Mouse (Mus musculus) stomach, postnatal 0 days (tissue): ENCODE results near the gene Olfr558. TPM values are rescaled to one million over a fixed set of nuclear protein-coding genes. Genes with fewer than 3 reads are reported as not detected.

ENCODE experiments used
- ATAC-seq: fragments of 200-750 bp; cut with Nextera tagmentation; 2 replicates; pipeline ENCODE4 v1.8.0; 2017; ENCODE audit not compliant: low FRiP score, low TSS enrichment
- DNase-seq: peaks from one replicate; pipeline ENCODE4 v3.0.0-alpha.2; 2016; ENCODE audit warnings: low spot score
- H3K27ac ChIP-seq: fragments of 300-500 bp; sonication (generic); replicated peaks from 2 replicates; pipeline ENCODE4 v1.5.1; 2014; ENCODE audit warnings: mild to moderate bottlenecking, control low read depth
- H3K27me3 ChIP-seq: fragments of 300-500 bp; sonication (generic); 2 replicates; pipeline ENCODE4 v1.6.1; 2014; ENCODE audit warnings: low read length; ENCODE audit not compliant: control insufficient read depth, insufficient read depth
- H3K36me3 ChIP-seq: fragments of 300-500 bp; sonication (generic); 2 replicates; pipeline ENCODE4 v1.6.1; 2014; ENCODE audit warnings: low read length, mixed read lengths; ENCODE audit not compliant: control insufficient read depth, insufficient read depth
- H3K4me1 ChIP-seq: fragments of 300-500 bp; sonication (generic); replicated peaks from 2 replicates; pipeline ENCODE4 v1.6.1; 2014; ENCODE audit warnings: antibody characterized with exemption; ENCODE audit not compliant: control insufficient read depth, insufficient read depth
- H3K4me2 ChIP-seq: fragments of 300-500 bp; sonication (generic); replicated peaks from 2 replicates; pipeline ENCODE4 v1.6.1; 2014; ENCODE audit warnings: low read depth, mild to moderate bottlenecking, control low read depth, moderate library complexity
- H3K4me3 ChIP-seq: fragments of 300-500 bp; sonication (generic); 2 replicates; pipeline ENCODE4 v1.5.1; 2014; ENCODE audit warnings: low read depth, low read length, control low read depth
- H3K9ac ChIP-seq: fragments of 300-500 bp; sonication (generic); 2 replicates; pipeline ENCODE4 v1.6.1; 2014; ENCODE audit warnings: mild to moderate bottlenecking, low read length, control low read depth, mixed read lengths
- H3K9me3 ChIP-seq: fragments of 300-500 bp; sonication (generic); 2 replicates; pipeline ENCODE4 v1.6.1; 2016; ENCODE audit warnings: low read length; ENCODE audit not compliant: control insufficient read depth
- CTCF ChIP-seq: IDR thresholded peaks from 2 replicates; pipeline ENCODE4 v1.5.1; 2016; ENCODE audit warnings: antibody characterized with exemption, low read depth, mild to moderate bottlenecking, moderate library complexity
- EP300 ChIP-seq: optimal IDR thresholded peaks from 2 replicates; pipeline ENCODE3; 2016; ENCODE audit warnings: antibody characterized with exemption
- WGBS: fragments of 180-500 bp; shearing (Covaris S2); extraction: QIAGEN DNeasy Blood & Tissue Kit; methylation state at CpG from one replicate; pipeline ENCODE4 v1.1.7; 2014; 5-methylcytosine and 5-hydroxymethylcytosine counted together
- polyA plus RNA-seq: library from polyadenylated mRNA; unstranded; fragments of >200 nt; fragmentation: Nextera tagmentation; extraction: Ambion mirVana; gene quantifications from 2 replicates; pipeline ENCODE4 v1.2.1, GENCODE M21; 2015

Gene Olfr558
- 0.27 and 0.40 TPM in 2 replicates for polyA plus RNA-seq

DNA sequence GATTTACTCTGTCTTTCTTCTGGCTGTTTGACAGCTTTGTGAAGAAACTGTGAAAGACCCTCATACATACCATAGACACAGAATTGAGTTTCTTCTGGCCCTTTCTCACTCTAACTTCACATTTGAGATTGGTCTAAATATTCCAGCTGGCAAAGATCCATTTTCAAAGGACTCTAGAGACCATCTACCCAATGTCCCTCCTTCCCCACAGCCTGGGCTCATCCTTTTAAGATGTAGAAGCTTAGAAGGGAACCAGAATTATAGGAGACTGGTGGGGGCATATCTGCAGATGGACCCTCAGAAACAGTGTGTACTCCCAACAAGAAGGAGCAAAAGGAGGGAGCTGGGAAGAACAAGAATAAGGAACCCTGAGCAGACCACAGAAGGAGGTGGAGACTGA, at the start of gene Olfr558:
Olfr558 (plus strand) TSS at position 301 of the 400 bp plus-strand sequence.
- no peak for TF ChIP-seq CTCF
- no peak for TF ChIP-seq EP300
- Histone ChIP-seq H3K4me2 (no peak within 1 kb of the TSS), H3K4me3 (no peak within 1 kb of the TSS), H3K36me3 (no peaks in the 10 kb centered on the region), H3K9me3 (no peaks in the 10 kb centered on the region), H3K27ac (no peak within 1 kb of the TSS), H3K4me1 (no peaks in the 10 kb centered on the region), H3K27me3 (no peaks in the 10 kb centered on the region), H3K9ac (no peak within 1 kb of the TSS)
- DNase-seq, result no peak
- no peak for ATAC-seq

DNA sequence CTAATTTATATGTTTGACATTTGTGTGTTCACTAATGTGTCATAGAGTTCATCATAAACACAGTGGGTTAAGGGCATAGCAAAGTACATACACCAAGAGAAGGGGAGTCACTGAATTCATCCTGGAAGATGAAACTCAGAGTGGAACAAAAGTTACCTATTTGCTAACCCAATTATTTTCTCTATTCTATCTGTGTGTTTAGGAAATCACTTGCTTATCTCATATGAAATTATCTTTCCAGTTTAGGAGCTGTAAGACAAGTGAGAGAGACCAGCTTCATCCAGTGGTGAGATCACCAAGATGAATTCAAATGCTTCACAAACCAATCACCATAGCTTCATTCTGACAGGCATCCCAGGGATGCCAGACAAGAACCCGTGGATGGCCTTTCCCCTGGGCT, 43.5 kb upstream of the Olfr558 start, which contains the start of gene Olfr555:
Olfr555 (plus strand) TSS at position 301 of the 400 bp plus-strand sequence.
- 67% methylated on average over 1 of the region's 1 CpGs for WGBS
- ATAC-seq (no peak), DNase-seq (no peak)
- H3K4me3 ChIP-seq, result no peak within 1 kb of the TSS
- no peak for TF ChIP-seq EP300
- TF ChIP-seq CTCF, result no peak
- H3K27me3 ChIP-seq, result no peaks in the 10 kb centered on the region
- no peak within 1 kb of the TSS for H3K27ac ChIP-seq
- no peaks in the 10 kb centered on the region for H3K36me3 ChIP-seq
- H3K4me2 ChIP-seq, result no peak within 1 kb of the TSS
- H3K9me3 ChIP-seq, result no peaks in the 10 kb centered on the region
- no peaks in the 10 kb centered on the region for H3K4me1 ChIP-seq
- H3K9ac ChIP-seq, result no peak within 1 kb of the TSS

DNA sequence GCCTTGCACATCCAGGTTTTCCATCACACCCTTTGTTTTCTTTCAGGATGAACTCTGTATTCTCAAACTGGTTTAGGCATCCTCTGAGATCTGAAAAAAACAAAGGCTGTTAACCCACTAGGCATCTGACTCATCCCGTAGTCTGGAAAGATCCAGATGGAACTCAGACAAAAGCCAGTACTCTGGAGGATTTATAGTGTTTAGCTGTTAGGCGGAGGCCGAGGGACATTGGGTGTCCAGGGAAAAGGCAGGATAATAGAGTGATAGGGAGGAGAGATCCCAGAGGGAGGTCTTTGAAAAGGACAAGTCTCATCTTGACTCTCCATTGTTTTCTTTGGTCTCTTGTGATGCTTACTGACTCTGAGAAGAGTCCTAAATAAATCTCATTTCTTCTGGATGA, 37.4 kb upstream of the Olfr558 start, which contains the start of gene Olfr556:
Olfr556 (plus strand) TSS at position 301 of the 400 bp plus-strand sequence.
- 36% methylated on average over 3 of the region's 3 CpGs for WGBS
- Histone ChIP-seq H3K36me3 (no peaks in the 10 kb centered on the region), H3K9ac (no peak within 1 kb of the TSS), H3K27me3 (no peaks in the 10 kb centered on the region), H3K4me1 (no peaks in the 10 kb centered on the region), H3K4me3 (no peak within 1 kb of the TSS), H3K27ac (no peak within 1 kb of the TSS), H3K9me3 (no peaks in the 10 kb centered on the region), H3K4me2 (no peak within 1 kb of the TSS)
- DNase-seq (no peak), ATAC-seq (no peak)
- no peak for TF ChIP-seq CTCF
- no peak for TF ChIP-seq EP300

DNA sequence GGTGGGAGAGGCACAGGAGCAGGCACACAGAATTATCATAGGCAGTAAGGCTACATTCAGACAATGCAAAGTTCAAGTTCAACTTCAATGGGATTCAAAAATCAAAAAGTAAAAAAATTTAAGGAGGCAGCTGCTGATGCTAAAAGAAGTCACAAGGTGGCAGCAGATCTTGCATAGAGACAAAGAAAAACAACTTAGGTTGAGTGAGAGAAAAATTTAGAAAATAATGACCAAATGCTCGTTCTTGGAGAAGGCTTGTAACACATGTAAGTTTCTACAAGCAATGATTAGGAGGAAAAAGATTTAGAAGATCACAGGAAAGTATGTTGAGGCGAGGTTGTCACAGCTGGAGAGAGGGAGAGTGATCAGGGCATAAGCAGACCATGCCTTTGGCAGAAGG, 36.6 kb upstream of the Olfr558 start:
- Histone ChIP-seq H3K9me3 (no peaks in the 10 kb centered on the region), H3K4me2 (no peak overlapping the region), H3K27ac (no peak overlapping the region), H3K4me1 (no peaks in the 10 kb centered on the region), H3K36me3 (no peaks in the 10 kb centered on the region), H3K27me3 (no peaks in the 10 kb centered on the region), H3K9ac (no peak overlapping the region), H3K4me3 (no peak overlapping the region)
- DNase-seq (no peak), ATAC-seq (no peak)
- 38% methylated on average over 2 of the region's 2 CpGs for WGBS
- peak; percentile 75 for TF ChIP-seq CTCF
- TF ChIP-seq EP300, result no peak

DNA sequence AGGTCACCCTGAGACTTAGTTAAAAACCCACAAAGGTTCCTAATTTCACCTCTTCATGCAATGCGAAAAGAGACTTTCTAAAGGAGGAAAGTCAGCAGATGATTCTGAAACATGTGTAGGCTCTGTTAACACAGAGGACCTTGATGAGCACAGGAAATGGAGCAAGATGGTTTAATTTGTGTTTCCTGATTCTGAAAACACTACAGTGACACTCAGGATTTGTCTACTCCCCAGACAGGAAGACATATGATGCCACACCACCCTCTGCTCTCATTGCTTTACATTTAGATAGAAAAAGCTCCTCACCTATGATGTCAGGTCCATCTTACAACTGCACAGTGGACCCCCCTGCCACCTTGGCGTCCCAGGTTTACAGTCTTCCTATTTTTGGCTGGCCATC, 25.8 kb upstream of the Olfr558 start:
- 83% methylated on average over 2 of the region's 2 CpGs for whole genome bisulfite sequencing
- Histone ChIP-seq H3K36me3 (no peaks in the 10 kb centered on the region), H3K27me3 (no peaks in the 10 kb centered on the region), H3K4me2 (no peak overlapping the region), H3K9me3 (no peaks in the 10 kb centered on the region), H3K4me3 (no peak overlapping the region), H3K4me1 (no peaks in the 10 kb centered on the region), H3K9ac (no peak overlapping the region), H3K27ac (no peak overlapping the region)
- no peak for ATAC-seq
- no peak for DNase-seq
- TF ChIP-seq EP300 (no peak), CTCF (no peak)

DNA sequence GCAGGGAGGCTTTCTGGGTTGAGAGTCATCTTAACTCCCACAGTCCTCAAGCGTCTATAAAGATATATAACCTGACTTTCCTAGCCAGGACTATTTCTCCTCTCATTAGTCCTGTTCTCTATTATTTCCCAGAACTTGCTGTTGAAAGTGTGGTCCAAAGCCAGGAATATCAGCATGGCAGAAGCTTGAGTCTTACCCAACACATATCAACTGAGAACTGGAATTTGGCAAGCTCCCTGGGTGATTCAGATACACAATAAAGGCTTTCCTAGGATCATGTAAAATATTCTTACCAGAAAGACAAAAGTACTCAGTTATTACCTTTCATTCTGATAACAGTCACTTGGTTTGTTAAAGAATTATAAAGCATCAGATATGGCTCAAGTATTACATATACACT, 20.1 kb upstream of the Olfr558 start:
- Histone ChIP-seq H3K27ac (no peak overlapping the region), H3K9me3 (no peaks in the 10 kb centered on the region), H3K4me1 (no peaks in the 10 kb centered on the region), H3K27me3 (no peaks in the 10 kb centered on the region), H3K4me2 (no peak overlapping the region), H3K36me3 (no peaks in the 10 kb centered on the region), H3K9ac (no peak overlapping the region), H3K4me3 (no peak overlapping the region)
- DNase-seq (no peak), ATAC-seq (no peak)
- WGBS, result 86% methylated on average over 1 of the region's 1 CpGs
- TF ChIP-seq CTCF, result no peak
- no peak for TF ChIP-seq EP300
